Mouse (Mus musculus): ENCODE measurements around the gene Tctn3. TPM values are rescaled to one million over a fixed set of nuclear protein-coding genes. Genes with fewer than 3 reads are reported as not detected.
A peak's percentile ranks its signal among the peaks of the same experiment; 100 is the strongest.
"Not testable (repeated sequence)": the region's sequence is repeated elsewhere in the genome, so short reads cannot be mapped to it uniquely, and the experiment has no call there.

Gene Tctn3
- polyA plus RNA-seq, 1 experiment from 2014 or later, result 10.6 TPM

DNA sequence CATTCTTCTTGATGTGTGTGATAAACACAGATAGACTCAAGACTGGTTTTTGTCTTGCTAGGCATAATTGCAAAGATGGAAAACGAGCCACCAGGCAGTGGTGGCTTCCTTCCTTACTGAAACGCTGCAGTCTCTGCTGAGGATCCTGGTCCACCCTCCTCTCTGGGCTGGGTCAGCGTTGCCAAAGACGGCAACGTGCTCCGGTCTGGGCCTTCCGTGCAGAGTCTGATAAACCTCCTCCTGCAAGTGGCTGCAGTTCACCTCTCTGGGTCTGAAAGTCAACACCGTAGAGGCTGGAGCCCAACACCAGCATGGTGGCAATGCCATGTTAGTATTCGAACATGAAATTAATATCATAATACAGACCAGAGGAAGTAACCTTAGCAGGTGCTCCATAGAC is 6.8 kb downstream of the Tctn3 start:
- Histone ChIP-seq H3K4me1 (ENCODE audit: control insufficient read depth, insufficient read depth, low read length) (no peaks in the 10 kb centered on the region), H3K36me3 (ENCODE audit: control insufficient read depth, insufficient read depth, low read length) (0 out of 2 replicates have a peak, but pooled peaks cover 2% of the 10 kb centered on the region), H3K27me3 (replicated peaks; ENCODE audit: control insufficient read depth, insufficient read depth, low read length) (no peaks in the 10 kb centered on the region), H3K9me3 (ENCODE audit: control insufficient read depth, low read length) (no peaks in the 10 kb centered on the region), H3K27ac (ENCODE audit: low read length) (no peak overlapping the region), H3K4me3 (ENCODE audit: low read length) (no peak overlapping the region), H3K4me2 (ENCODE audit: low read depth, low read length) (no peak overlapping the region), H3K9ac (ENCODE audit: low read depth, low read length) (no peak overlapping the region)
- no peak for ATAC-seq
- WGBS, result 93% methylated on average over 9 of the region's 9 CpGs

DNA sequence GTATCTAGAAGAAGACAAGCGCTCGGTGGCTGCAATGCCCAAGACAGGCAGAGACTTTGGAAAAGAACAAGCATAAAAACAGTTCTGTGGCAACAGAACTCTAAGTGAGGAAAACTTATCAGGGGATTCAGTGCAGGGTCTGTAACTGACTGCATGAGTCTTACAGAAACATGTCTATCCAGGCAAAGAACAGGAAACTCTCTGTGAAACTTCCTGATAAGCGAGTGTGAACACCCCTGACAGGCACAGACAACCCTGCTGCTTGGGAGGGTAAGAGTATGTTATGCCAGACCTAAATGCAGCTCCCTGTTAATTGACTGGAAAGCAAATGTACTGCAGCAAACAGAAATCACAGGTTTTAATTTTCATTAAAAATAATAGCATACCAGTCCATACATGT is 10.2 kb downstream of the Tctn3 start:
- no peaks in the 10 kb centered on the region for H3K9me3 ChIP-seq (ENCODE audit: control insufficient read depth, low read length)
- WGBS, result 87% methylated on average over 3 of the region's 3 CpGs
- H3K27me3 ChIP-seq (replicated peaks; ENCODE audit: control insufficient read depth, insufficient read depth, low read length), result no peaks in the 10 kb centered on the region
- ATAC-seq, result no peak
- H3K27ac ChIP-seq (ENCODE audit: low read length), result no peak overlapping the region
- 0 out of 2 replicates have a peak, but pooled peaks cover 2% of the 10 kb centered on the region for H3K36me3 ChIP-seq (ENCODE audit: control insufficient read depth, insufficient read depth, low read length)
- H3K4me3 ChIP-seq (ENCODE audit: low read length), result no peak overlapping the region
- H3K9ac ChIP-seq (ENCODE audit: low read depth, low read length), result no peak overlapping the region
- H3K4me2 ChIP-seq (ENCODE audit: low read depth, low read length), result no peak overlapping the region
- H3K4me1 ChIP-seq (ENCODE audit: control insufficient read depth, insufficient read depth, low read length), result no peaks in the 10 kb centered on the region

DNA sequence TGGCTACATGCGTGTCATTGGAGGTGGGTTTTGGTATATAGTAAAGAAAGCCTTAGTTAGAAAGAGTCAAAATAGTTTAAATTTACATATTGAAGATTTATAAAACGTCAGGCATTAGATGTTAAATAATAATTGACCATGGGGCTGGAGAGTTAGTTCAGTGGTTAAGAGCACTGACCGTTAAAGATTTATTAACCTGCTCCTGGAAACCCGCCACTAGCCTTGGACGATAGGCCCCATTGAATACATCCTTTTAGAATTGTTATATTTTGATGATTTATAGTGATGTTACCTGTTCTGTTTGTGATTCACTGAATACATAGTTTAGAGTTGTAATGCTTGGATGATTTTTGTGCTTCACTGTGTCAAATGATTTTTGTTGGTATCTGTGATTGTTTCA is 11.2 kb downstream of the Tctn3 start:
- H3K36me3 ChIP-seq (ENCODE audit: control insufficient read depth, insufficient read depth, low read length); H3K4me2 ChIP-seq (ENCODE audit: low read depth, low read length); ATAC-seq; H3K4me1 ChIP-seq (ENCODE audit: control insufficient read depth, insufficient read depth, low read length); H3K4me3 ChIP-seq (ENCODE audit: low read length); H3K27ac ChIP-seq (ENCODE audit: low read length); H3K9me3 ChIP-seq (ENCODE audit: control insufficient read depth, low read length); H3K9ac ChIP-seq (ENCODE audit: low read depth, low read length); H3K27me3 ChIP-seq (replicated peaks; ENCODE audit: control insufficient read depth, insufficient read depth, low read length): not testable (repeated sequence)
- WGBS, result 92% methylated on average over 5 of the region's 5 CpGs

DNA sequence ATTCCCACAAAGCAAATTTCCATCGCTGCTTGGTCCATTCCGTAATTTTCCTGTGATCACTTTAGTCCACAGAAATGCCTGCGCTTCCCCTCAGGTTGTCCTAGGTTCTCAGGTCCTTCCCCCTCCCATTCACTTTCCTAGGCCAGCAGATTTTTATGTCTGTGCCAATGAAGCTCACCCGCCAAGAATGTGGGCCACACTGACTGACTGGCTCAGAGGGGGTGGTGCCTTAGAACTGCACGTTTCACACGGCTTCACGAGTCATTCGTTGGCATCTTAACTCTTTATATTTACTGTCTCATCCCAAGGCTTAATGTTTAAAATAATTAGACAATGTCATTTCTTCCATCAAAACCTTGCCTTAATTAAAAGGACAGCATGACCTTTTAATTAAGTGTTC is 16.2 kb downstream of the Tctn3 start:
- no peak overlapping the region for H3K4me3 ChIP-seq (ENCODE audit: low read length)
- 84% methylated on average over 8 of the region's 8 CpGs for WGBS
- 0 out of 2 replicates have a peak, but pooled peaks have one; percentile 27 for ATAC-seq
- no peak overlapping the region for H3K9ac ChIP-seq (ENCODE audit: low read depth, low read length)
- H3K4me1 ChIP-seq (ENCODE audit: control insufficient read depth, insufficient read depth, low read length), result no peaks in the 10 kb centered on the region
- no peaks in the 10 kb centered on the region for H3K36me3 ChIP-seq (ENCODE audit: control insufficient read depth, insufficient read depth, low read length)
- H3K9me3 ChIP-seq (ENCODE audit: control insufficient read depth, low read length), result no peaks in the 10 kb centered on the region
- no peak overlapping the region for H3K27ac ChIP-seq (ENCODE audit: low read length)
- H3K4me2 ChIP-seq (ENCODE audit: low read depth, low read length), result no peak overlapping the region
- no peaks in the 10 kb centered on the region for H3K27me3 ChIP-seq (replicated peaks; ENCODE audit: control insufficient read depth, insufficient read depth, low read length)

DNA sequence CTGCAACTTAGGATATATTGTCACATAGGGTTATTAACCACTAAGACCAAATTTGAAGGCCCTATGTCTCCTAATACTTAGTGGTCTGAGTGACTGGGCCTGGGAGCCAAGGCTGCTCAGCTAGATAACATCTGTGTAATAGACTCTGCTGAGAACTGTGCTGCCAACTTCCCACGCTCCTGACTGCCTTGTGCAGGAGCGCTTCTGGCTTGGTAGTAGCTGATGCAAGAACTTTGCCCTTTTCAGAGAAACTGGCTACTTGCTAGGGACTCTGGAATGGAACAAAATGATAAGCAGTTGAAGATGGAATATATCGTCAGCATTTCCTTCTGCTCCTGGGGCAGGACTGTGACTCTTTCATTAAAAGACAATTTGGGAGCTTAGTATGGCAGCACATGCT is 16.8 kb downstream of the Tctn3 start:
- Histone ChIP-seq H3K4me2 (ENCODE audit: low read depth, low read length) (no peak overlapping the region), H3K4me3 (ENCODE audit: low read length) (no peak overlapping the region), H3K27me3 (replicated peaks; ENCODE audit: control insufficient read depth, insufficient read depth, low read length) (no peaks in the 10 kb centered on the region), H3K9ac (ENCODE audit: low read depth, low read length) (no peak overlapping the region), H3K36me3 (ENCODE audit: control insufficient read depth, insufficient read depth, low read length) (no peaks in the 10 kb centered on the region), H3K4me1 (ENCODE audit: control insufficient read depth, insufficient read depth, low read length) (no peaks in the 10 kb centered on the region), H3K27ac (ENCODE audit: low read length) (0 out of 2 replicates have a peak overlapping the region, but pooled peaks have one; percentile 45), H3K9me3 (ENCODE audit: control insufficient read depth, low read length) (no peaks in the 10 kb centered on the region)
- ATAC-seq, result peak; percentile 70
- WGBS, result 69% methylated on average over 3 of the region's 3 CpGs

DNA sequence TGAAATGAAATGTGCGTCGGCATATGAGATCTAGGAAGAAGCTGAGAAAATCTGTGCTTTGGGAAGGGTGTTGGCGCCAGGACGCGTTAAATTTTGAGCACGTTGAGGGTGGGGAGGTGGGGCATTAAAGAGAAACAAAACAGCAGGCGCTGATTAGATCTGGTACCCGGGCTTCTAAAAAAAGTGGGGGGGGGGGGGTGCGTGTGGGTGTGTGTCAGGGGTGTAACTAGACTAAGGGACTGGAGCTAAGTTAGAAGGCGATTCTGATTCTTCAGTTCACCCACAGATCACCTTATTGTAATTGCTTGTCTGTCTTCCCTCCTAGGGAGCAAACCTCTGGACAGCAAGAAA is 22.5 kb downstream of the Tctn3 start:
- ATAC-seq, result no peak
- H3K4me3 ChIP-seq (ENCODE audit: low read length), result peak overlapping the region; percentile 79
- WGBS, result 2% methylated on average over 9 of the region's 10 CpGs
- no peaks in the 10 kb centered on the region for H3K9me3 ChIP-seq (ENCODE audit: control insufficient read depth, low read length)
- peak overlapping the region; percentile 75 for H3K4me2 ChIP-seq (ENCODE audit: low read depth, low read length)
- H3K9ac ChIP-seq (ENCODE audit: low read depth, low read length), result peak overlapping the region; percentile 83
- H3K4me1 ChIP-seq (ENCODE audit: control insufficient read depth, insufficient read depth, low read length), result peaks cover 7% of the 10 kb centered on the region
- H3K36me3 ChIP-seq (ENCODE audit: control insufficient read depth, insufficient read depth, low read length), result no peaks in the 10 kb centered on the region
- no peaks in the 10 kb centered on the region for H3K27me3 ChIP-seq (replicated peaks; ENCODE audit: control insufficient read depth, insufficient read depth, low read length)
- H3K27ac ChIP-seq (ENCODE audit: low read length), result peak overlapping the region; percentile 88

DNA sequence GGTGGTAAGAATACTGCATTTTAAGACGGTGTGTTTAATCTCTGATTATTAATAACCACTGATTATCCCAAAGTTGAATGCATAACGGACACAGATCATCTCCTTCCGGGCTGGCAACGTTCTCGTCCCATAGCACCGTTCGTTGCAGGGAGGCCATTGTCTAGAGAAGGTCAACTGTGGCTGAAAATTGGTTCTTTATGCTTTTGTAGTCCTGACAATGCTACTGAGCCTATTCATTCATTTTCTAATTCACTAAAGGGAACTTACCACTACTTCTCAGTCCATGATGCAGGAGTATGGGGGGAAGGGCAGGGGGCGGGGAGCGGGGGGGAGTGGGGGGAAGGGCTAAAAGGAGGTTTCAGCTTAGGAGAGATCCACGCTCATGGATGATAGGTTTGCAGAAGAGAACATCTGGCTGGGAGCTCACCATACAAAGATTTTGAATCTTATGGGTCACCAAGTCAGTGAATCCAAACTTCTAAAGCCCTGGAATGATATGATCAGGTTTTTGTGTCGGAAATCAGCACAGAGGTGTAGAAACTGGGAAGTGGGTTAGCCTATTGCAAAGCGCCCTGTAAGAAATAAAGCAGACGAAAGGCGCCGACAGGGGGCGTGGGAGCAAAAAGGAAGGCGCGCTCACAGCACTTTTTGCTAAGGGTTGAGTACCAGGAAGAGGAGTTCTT is 23.0 kb downstream of the Tctn3 start:
- Histone ChIP-seq H3K9ac (ENCODE audit: low read depth, low read length) (peak overlapping the region; percentile 83), H3K9me3 (ENCODE audit: control insufficient read depth, low read length) (no peaks in the 10 kb centered on the region), H3K27ac (ENCODE audit: low read length) (peak overlapping the region; percentile 88), H3K4me1 (ENCODE audit: control insufficient read depth, insufficient read depth, low read length) (peaks cover 7% of the 10 kb centered on the region), H3K4me2 (ENCODE audit: low read depth, low read length) (peak overlapping the region; percentile 75), H3K36me3 (ENCODE audit: control insufficient read depth, insufficient read depth, low read length) (no peaks in the 10 kb centered on the region), H3K27me3 (replicated peaks; ENCODE audit: control insufficient read depth, insufficient read depth, low read length) (no peaks in the 10 kb centered on the region), H3K4me3 (ENCODE audit: low read length) (peak overlapping the region; percentile 79)
- peak; percentile 66 for ATAC-seq
- WGBS, result under 1% methylated on average over 18 of the region's 18 CpGs

DNA sequence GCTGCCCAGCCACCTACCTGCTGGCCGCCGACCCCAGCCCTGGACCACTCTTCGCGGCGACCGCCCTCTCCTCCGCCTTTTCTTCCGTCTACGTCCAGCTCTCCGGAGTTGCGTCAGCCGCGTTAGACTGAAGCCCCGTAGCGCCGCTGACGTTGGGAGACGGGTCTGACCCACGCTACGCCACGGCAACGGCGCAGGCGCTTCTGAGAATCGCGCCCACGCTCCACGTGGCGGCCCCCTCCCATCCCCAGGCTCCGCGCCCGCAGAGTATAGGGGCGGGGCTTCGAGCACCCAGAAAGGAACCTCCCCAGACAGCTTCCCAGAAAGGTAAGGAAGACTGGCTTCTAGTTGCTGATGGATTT is 23.8 kb downstream of the Tctn3 start, which contains the start of gene Aldh18a1:
Gene Aldh18a1 (minus strand): TSS at position 171 of the 362 bp plus-strand sequence.
- H3K27me3 ChIP-seq (replicated peaks; ENCODE audit: control insufficient read depth, insufficient read depth, low read length), result no peaks in the 10 kb centered on the region
- H3K4me3 ChIP-seq (ENCODE audit: low read length), result peak within 1 kb of the TSS; percentile 79
- ATAC-seq, result peak; percentile 87
- peak within 1 kb of the TSS; percentile 83 for H3K9ac ChIP-seq (ENCODE audit: low read depth, low read length)
- H3K4me1 ChIP-seq (ENCODE audit: control insufficient read depth, insufficient read depth, low read length), result peaks cover 7% of the 10 kb centered on the region
- WGBS, result under 1% methylated on average over 34 of the region's 34 CpGs
- no peaks in the 10 kb centered on the region for H3K36me3 ChIP-seq (ENCODE audit: control insufficient read depth, insufficient read depth, low read length)
- peak within 1 kb of the TSS; percentile 92 for H3K27ac ChIP-seq (ENCODE audit: low read length)
- H3K9me3 ChIP-seq (ENCODE audit: control insufficient read depth, low read length), result no peaks in the 10 kb centered on the region
- peak within 1 kb of the TSS; percentile 75 for H3K4me2 ChIP-seq (ENCODE audit: low read depth, low read length)

DNA sequence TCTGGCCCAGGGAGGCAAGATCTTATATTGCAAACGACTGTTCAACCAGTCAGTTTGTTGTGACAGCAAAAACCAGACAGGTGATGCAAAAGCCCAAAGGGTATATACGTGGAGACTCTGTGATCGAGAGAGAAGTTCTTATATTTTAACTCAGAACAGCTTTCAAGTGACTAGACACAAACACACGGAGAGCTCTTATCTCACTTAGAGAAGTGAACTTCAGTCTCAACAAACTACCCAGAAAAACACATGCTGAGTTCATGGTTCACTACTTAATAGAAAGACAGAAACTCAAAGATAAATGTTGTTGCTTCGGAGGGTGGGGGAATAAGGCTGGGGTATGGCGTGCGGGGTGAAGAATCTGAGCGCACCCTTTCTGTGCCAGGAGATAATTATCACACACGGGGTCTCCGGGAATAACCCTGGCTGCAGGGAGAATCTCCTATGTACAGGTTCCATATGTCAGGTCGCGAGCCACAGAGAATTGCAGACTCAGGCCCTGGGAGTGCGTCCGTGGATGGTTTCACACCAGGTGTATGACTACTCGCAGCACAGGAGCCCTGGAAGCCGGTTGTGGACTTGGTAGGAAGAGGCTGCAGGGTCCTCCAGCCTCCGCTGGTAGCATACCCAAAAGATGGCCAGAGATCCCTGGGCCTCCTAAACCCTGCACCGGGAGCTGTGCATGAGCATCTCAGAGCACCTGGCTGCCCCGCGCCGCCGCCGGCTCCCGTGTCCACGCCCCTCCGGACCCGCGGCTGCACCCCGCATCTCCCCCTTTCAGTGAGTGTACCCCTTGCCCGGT is 24.3 kb downstream of the Tctn3 start:
- Histone ChIP-seq H3K4me2 (ENCODE audit: low read depth, low read length) (peak overlapping the region; percentile 75), H3K4me3 (ENCODE audit: low read length) (peak overlapping the region; percentile 79), H3K27ac (ENCODE audit: low read length) (peak overlapping the region; percentile 92), H3K4me1 (ENCODE audit: control insufficient read depth, insufficient read depth, low read length) (peaks cover 10% of the 10 kb centered on the region), H3K27me3 (replicated peaks; ENCODE audit: control insufficient read depth, insufficient read depth, low read length) (no peaks in the 10 kb centered on the region), H3K36me3 (ENCODE audit: control insufficient read depth, insufficient read depth, low read length) (0 out of 2 replicates have a peak, but pooled peaks cover 1% of the 10 kb centered on the region), H3K9me3 (ENCODE audit: control insufficient read depth, low read length) (no peaks in the 10 kb centered on the region), H3K9ac (ENCODE audit: low read depth, low read length) (peak overlapping the region; percentile 83)
- ATAC-seq, result peak; percentile 60
- WGBS, result 1% methylated on average over 29 of the region's 30 CpGs

Data from intestine, embryonic 16.5 days (tissue).